Mouse (Mus musculus) naive thymus-derived CD4-positive, alpha-beta T cell, adult 2 months (primary cell): ENCODE results near the gene Zpr1.

ENCODE experiments used
- DNase-seq: peaks from one replicate; pipeline ENCODE4 v3.0.0-alpha.2; 2011; ENCODE audit warnings: low read depth

Zpr1 gene

DNA sequence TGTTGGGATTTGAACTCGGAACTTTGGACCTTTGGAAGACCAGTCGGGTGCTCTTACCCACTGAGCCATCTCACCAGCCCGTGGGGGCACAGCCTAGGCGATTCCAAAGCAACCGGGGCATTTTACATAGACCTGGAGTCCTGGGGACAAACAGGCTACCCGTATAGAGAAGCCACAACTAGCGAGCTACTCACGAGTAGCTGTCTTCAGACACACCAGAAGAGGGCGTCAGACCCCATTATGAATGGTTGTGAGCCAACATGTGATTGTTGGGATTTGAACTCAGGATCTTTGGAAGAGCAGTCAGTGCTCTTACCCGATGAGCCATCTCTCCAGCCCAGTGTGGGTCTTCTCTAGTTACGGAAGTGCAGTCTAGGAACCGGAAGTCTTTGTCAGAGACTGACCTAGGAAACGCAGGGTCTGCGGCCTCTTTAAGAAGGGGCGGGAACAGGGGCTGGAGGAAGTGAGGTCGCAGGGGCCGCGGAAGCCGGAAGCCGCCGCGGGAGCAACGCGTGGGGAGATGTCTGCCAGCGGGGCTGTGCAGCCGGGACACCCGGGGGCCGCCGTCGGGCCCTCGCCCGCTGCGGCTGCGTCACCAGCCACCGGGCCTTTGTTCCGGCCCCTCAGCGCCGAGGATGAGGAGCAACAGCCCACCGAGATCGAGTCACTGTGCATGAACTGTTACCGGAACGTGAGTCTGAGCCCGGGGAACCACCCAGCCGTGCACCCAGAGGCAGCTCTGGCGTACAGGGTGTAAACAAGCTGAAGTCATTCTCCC lies at the start of gene Zpr1:
Gene Zpr1, plus strand, starts transcription at position 388 of the 778 bp plus-strand sequence.
- DNase-seq, result peak; percentile 92

DNA sequence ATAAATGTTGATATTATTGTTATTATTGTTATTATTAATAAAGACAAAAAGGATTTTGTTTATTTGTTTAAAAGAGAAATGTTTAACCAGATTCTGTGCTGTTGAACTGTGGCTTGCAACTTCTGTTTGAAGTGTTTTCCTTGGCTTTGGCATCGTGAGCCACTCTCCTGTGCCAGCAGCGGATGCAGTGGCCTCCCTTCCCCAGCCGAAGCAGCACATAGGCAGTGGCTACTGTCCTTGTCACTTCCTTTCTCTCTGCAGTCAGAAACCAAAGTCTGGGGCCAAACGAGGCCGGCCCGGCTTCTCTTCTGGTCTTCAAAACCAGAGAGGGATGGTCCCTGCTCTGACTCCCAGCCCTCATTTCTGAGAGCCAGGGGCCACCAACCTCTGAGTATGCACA lies 49.8 kb upstream of the Zpr1 start:
- DNase-seq, result no peak

DNA sequence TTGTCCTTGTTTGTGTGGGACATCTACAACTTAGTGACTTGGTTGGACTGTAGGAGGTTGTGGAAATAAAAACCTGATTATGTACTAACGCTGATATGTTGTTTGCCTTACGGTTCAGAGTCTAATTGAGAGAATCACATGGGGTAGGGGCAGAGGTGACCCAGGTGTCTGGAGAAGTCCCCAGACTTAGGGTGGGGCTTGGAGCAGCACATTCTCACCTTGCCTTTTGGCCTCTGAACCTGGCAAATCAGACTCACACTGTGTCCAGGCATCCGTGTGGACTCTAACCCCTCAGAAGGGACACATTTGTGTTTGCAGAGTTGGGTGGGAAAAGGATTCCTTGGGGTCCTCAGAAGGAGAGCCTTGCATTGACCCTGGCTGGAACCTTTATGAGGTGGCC lies 48.8 kb upstream of the Zpr1 start:
- DNase-seq, result no peak

DNA sequence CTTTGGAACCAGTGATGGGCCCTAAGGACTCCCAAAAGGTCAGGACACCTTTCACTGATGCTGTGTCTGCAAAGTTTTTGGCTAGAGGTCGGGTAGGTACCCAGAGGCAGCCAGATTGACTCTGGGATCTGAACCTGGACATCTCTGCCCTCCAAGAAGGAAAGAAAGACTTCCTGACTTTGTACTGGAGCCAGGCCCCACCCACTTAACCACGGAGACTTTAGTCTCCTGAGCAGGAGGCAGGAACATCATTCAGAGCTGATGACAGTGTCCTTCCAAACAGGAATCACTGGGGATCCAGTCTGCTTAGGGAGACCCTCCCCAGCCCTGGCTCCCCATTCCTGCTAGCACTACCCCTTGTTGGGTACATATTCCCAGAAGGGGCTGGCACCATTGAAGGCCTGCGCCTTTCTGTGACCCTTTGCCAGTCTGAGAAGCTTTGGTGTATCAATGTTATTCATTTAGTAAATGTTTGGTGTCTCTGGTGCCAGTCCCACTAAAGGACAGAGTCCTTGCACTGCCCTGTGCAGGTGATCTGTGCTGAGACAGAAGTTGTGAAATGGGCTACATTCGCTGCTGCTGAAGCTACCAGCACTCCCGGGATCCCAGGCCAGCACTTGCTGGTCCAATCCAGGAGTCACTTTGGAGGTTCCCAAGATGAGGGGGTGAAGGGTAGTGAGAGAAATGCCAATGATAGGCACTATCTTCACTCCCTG lies 47.8 kb upstream of the Zpr1 start:
- DNase-seq, result no peak

DNA sequence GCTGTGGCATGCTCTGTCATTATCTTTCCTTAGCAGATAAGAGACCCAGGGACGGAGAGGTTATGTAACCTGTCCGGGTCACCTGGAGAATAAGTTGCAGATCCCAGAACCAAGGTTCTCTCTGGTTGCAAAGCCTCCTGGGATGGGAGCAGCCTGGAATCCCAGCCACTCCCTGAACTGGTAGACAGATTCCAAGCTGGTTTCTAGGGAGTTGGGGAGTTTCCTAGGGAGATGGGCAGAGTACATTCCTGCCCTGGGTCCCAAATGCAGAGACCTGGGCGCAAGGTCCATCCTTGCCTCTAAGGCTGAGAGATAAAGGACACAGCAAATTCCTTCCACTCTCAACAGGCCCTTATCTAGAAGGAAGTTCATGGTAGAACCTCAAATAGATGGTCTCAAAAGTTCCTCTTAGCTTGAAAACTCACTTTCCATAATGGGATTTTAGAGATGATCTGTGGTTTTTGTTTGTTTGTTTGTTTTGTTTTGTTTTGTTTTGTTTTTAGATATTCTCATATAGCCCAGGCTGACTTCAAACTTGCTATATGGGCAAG lies 45.7 kb upstream of the Zpr1 start:
- no peak for DNase-seq

DNA sequence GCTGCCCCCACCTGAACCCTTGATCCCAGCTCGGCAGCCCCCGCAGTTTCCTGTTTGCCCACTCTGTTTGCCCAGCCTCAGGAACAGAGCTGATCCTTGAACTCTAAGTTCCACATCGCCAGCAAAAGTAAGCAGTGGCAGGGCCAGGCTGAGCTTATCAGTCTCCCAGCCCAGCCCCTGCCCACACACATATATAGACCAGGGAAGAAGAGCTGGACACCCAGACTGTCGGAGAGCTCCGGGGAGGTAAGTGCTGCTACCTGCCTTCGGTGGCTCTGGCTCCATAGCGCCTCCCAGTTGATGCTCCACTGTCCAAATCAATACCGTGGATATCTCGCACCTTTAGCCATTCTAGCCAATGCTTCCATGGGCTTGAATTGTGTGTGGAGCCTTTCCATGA lies 44.4 kb upstream of the Zpr1 start, which contains the start of gene Apoa1:
Gene Apoa1, plus strand, starts transcription at position 90 of the 400 bp plus-strand sequence.
- DNase-seq, result no peak

DNA sequence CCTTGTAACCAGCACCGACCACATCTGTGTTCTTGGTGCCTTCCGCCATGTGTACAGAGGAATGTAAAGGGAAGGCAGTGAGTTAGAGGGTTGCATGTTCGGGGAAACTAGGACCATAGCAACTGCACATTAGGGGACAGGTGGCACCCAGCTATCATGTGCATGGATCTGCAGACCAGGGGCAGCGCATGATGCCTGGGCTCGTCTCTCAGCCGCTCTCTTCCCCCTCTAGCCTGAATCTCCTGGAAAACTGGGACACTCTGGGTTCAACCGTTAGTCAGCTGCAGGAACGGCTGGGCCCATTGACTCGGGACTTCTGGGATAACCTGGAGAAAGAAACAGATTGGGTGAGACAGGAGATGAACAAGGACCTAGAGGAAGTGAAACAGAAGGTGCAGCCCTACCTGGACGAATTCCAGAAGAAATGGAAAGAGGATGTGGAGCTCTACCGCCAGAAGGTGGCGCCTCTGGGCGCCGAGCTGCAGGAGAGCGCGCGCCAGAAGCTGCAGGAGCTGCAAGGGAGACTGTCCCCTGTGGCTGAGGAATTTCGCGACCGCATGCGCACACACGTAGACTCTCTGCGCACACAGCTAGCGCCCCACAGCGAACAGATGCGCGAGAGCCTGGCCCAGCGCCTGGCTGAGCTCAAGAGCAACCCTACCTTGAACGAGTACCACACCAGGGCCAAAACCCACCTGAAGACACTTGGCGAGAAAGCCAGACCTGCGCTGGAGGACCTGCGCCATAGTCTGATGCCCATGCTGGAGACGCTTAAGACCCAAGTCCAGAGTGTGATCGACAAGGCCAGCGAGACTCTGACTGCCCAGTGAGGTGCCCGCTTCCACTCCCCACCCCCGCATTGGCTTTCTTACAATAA lies 43.1 kb upstream of the Zpr1 start:
- peak; percentile 67 for DNase-seq

DNA sequence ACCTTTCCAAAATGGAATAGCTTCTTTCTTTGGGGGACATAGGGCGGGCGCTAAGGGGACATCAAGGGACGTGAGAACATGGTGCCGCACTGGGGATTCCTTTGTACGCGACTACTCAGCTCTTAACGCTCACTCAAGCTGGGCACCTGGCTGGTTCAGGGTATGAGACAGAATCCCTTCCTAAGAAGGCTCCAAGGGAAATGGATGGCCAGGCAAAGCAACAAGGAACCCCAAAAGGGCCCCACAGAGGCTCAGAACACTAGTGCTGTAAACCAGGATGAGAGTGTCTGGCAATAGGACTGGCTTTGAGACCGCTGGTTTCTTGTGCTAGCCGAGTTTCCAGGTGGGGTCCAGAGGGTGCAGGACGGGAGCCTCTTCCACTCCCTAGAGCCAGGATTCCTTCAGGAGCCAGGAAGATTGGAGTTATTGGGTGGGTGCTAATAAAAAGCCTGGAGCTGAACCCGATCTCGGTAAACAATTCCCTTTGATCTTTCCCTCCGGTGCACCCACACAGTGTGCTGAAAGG lies 42.4 kb upstream of the Zpr1 start:
- no peak for DNase-seq

DNA sequence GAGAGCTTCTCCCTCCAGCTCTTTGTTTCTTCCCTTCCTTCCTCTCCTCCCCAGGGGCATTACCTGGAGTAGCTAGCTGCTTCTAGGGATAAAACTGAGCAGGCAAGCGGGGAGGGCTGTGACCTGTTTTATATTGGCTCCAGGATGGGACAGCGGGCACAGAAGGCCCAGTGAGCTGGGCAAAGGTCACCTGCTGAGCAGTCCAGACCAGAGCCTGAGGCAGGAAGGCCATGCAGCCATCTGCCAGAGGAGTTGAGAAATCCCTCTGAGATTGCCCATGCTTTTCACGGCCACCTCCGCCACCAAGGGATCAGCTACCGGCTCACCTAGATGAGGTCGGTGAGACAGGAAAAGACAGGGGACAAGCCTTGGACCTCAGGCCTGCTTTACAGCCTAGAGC lies 37.7 kb upstream of the Zpr1 start:
- DNase-seq, result no peak

DNA sequence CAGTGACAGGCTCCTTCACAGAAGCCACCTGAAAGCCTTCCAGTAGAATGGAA lies 37.4 kb upstream of the Zpr1 start, which contains the start of gene Apoc3:
Gene Apoc3, minus strand, starts transcription at position 41 of the 53 bp plus-strand sequence.
- DNase-seq, result no peak

DNA sequence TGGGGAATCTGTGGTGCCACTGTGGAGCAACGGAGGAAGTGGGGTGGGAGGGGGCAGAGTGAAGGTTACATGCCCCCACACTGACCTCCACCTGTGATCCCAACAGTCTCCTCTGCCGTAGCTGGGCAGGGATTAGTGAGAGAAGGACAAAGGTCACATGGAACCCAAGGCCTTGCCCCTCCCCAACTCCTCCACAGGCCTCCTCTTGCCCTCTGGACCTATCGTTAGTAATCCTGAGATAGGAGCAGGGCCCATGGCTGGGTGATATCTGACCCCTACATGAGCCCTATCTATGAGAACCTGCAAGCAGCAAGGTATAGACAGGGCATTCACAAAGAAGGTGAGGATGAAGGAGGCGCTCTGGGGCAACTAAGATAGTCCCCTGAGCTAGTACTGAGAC lies 37.2 kb upstream of the Zpr1 start:
- DNase-seq, result no peak

DNA sequence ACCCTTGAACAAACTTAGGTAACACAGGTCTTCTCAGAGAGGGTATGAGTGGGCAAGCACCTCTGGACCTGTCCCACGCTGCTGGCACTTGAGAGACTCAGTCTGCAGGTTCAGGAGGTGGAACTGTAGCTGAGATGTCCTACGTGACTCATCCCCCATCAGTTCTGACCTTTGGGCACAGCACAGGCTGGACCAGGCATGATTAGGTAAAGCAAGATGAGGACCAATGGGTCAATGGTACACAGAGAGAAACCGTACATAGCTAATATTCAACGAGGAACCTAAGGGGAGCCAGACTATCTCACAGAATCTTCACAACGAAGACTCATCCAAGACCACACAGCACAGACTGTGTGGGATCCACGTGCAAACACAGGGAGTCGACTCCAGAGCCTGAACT lies 34.0 kb upstream of the Zpr1 start:
- no peak for DNase-seq

DNA sequence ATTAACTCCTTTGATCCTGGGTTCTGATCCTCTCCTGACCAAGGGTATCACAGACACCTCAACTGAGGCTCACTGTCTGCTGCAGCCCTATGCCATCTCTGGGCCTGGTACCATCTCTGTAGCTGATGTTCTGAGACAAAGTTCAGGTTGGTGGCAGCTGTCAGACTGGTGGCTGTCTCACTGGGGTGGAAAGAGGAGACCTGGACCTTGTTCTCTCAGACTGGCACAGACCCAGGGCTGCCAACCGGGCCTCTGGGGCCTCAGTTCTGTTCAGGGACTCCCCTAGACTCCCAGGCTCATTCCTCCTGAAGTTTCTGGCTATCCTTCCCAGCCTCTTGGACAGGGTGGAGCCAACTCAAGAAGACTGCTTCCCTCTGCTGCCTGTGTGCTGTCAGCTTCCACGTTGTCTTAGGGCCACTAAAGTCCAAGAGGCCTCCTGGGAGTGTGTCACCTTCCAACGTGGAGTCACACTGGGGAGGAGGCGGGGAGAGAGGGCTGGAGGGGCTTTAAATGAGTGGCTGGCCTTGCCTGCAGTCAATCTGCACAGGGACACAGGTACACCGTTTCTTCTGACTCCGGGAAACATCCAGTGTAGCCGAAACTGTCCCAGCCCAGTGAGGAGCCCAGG lies 32.2 kb upstream of the Zpr1 start, which contains the start of gene Apoa4:
Gene Apoa4, plus strand, starts transcription at position 171 of the 628 bp plus-strand sequence.
- DNase-seq, result no peak

DNA sequence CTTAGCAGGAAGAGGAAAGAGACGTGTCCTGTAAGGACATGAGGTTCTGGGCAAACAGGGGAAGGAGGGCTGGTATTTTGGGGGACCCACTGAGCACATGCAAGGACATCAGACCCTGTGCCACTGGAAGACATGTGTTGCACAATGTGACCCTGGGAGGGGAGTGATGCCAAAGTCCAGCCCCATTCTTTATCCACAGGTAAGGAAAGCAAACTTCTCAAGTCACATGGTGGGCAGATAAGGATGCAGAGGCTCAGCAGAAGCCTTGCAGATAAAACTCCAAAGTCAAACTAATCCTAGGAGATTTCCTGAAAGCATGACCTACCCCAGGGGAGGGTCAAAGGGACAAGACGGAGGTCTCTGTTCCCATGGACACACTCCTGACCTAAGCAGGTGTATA lies 31.0 kb upstream of the Zpr1 start:
- no peak for DNase-seq

DNA sequence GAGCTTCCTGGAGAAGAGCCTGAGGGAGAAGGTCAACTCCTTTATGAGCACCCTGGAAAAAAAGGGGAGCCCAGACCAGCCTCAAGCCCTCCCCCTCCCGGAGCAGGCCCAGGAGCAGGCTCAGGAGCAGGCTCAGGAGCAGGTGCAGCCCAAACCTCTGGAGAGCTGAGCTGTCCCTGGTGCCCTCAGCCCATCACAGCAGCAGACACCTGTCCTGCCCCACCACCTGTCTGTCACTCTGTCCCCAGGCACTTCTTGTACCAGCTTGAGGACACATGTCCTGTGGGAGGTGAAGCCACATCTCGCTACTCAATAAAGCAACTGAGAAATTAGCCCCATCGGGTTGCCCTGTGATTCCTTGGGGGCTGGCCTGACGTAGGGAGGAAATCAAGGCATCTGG lies 29.7 kb upstream of the Zpr1 start:
- no peak for DNase-seq

DNA sequence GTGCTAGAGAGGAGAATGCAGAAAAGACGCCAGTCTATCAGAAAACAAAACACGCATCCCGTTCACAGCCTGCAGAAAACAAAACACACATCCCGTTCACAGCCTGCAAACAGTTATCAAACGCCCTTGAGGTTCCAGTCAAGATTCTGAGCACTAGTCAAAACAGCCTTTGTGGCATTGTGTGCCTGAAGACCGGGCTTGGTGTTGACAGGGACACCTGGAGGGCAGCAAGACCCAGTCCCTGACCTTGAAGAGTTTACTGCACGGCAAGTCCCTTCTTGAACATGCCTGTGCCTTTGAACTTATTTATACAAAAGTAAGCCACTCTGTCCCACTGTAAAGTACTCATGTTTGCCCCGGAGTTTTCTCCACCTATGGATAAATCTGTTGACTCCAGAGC lies 29.3 kb upstream of the Zpr1 start:
- no peak for DNase-seq

DNA sequence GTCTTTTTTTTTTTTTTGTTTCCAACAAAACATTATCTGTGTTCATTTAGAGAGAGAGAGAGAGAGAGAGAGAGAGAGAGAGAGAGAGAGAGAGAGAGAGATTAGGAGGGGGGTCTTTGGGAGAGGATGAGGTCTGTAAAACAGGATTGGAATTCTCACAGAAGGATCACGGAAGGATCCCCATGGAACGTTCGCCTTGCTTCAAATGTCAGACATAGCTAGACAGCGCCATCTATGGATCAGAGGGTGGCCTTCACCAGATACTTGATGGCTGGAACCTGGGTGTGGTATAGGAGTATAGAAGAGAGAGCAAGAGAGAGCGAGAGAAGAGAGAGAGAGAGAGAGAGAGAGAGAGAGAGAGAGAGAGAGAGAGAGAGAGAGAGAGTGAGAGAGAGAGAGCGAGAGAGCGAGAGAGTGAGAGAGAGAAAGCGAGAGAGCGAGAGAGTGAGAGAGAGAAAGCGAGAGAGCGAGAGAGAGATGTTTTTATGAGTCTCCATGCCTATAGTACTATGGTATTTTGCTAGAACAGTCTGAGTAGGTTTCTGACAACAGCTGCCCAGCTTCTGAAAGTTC lies 26.0 kb upstream of the Zpr1 start:
- DNase-seq, result peak; percentile 75

DNA sequence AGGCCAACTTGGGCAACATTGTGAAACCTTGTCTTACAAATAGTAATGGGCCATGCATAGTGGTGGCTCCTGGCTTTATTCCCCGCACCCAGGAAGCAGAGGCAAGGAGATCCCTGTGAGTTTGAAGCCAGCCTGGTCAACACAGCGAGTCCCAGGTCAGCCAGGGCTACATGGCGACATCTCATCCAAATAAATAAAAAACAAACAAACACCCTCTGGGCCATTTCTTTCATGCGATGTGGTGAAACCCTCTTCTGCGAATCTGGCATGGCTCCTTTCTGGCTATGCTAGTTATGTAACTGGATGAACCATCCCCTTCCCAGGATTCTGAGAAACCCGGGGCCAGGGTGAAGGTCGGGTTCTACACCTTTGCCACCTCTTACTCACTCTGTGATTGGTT lies 16.7 kb upstream of the Zpr1 start:
- DNase-seq, result no peak

DNA sequence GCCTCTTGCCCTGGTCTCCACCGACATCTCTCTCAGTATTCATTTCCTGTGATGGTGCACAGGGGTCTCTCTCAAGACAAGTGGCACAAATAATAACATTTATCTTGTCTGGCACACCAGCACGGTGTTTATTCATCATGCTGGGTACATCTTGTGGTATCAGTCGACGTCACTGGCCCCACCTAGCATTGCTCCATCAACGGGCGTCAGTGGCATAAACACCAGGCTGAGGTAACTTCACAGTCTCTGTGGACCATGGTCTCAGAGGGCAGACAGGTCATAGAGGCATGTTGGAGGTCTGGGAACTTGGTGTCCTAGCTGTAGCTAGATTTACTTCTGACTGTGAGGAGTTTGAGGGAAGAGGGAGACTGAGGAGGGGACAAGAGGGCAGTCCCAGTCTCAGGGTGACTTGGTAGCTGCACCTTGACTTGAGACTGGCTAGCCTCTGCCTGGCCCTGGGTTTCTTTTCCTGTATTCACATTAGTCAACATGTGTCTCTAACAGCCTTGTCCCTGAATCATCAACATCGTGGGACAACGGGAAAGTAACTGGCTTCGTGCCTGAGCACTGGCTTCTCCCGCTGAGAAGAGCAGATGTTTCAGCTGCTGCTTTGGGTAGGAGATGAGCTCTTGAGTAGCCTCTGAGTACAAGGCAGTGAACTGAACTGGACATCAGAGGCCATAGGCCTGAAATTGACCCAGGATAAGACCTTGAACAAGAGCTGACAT lies 16.0 kb upstream of the Zpr1 start:
- no peak for DNase-seq

DNA sequence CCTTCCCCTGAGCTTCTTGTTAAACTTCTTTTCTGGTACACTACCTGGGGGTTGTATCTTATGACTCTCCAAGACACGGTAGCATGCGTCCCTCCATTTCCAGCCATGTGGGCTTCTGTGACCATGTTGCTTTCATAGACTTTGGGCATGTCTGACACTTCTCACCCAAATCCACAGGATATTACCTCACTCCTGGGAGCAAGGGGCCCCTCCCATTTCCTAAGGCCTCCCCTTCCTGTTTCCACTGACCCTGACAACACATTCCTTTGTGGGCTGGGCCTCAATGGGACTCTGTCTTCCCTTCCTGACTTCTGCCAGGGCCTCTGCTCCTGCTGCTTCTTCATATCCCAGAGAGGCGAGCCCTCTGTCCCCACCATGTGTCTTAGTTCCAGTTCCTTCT lies 15.3 kb upstream of the Zpr1 start:
- DNase-seq, result no peak

DNA sequence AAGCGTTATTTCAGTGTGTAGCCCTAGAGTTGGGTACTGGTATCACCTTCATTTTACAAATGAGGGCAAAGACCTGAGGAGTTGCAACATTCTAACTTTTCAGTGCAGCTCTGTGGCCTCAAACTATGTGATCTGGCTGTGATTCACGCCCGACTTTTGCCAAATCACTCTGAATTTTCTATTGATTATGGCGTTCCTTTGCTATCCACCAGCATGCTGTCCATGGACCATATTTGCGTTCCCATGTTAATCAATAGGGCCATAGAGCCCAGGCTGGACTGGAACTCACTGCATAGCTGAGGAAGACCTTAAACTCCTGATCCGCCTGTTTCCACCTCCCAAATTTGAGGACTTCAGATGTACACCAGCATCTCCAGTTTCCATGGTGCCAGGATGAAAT lies 13.8 kb upstream of the Zpr1 start:
- no peak for DNase-seq
